Mouse (Mus musculus): Measurements from ENCODE around the gene Gm10985. TPM values are rescaled to one million over a fixed set of nuclear protein-coding genes. Genes with fewer than 3 reads are reported as not detected.

The Gm10985 gene
- total RNA-seq (2015; ENCODE audit: low replicate concordance) (not detected in 2 replicates), total RNA-seq (2017; ENCODE audit: low replicate concordance) (not detected in 2 replicates)

DNA sequence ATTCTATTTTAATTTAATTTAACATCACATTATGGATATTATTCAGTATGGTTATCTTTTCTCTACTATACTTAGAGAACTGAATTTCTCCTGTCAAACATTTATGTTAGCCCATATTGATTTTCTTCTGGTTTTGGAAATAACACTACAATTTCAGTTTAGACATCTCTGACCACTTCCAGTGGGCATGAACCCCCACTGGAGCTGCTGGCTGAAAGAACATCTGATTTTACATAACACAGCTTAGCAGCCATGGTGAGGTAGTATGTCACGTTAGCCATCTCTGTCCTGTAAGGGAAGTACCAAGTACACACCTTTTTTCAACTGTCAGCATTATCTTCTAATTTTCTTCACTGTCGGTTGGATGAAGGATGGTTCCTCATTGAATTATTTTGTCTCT is at the start of gene Gm10985:
Gm10985 (plus strand) TSS at position 301 of the 400 bp plus-strand sequence.
- ATAC-seq (replicated peaks; ENCODE audit: low FRiP score, poor library complexity, severe bottlenecking) = no peak

DNA sequence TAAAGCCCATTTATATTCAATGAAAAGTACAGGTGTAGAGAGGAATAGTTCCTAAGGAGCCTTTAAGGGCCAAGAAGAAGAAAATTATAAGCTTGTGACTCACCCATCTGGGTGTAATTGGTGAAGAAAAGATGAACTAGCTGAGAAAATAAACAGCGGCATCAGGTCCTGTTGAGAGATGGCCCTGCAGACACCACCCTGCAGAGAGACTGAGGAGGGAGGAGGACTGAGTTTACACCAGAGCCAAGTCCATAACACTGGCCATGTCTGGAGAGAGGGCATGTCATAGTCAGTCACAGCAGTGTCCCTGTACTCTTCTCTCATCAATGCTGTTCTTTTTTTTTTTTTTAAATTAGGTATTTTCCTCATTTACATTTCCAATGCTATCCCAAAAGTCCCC is 48.0 kb upstream of the Gm10985 start:
- ATAC-seq (replicated peaks; ENCODE audit: low FRiP score, poor library complexity, severe bottlenecking) = no peak

DNA sequence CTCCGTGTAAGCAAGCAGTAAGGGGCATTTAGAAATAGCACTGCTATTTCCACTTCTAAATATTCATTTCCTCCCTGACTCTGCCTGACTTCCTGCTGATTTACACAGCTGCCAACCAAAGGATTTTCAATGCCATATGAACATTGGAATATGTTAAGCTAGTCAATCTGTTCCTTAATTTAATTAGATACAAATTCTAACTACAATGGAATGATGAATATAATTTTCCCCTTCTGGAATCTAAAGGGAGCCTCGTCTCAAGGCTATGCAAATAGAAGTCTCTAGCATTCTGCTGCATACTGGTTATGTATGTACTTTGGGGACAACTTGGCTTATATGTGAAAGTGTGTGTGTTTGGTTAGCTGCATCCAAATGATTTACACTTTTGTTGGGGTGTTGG is 45.2 kb upstream of the Gm10985 start:
- no peak for ATAC-seq (replicated peaks; ENCODE audit: low FRiP score, poor library complexity, severe bottlenecking)

DNA sequence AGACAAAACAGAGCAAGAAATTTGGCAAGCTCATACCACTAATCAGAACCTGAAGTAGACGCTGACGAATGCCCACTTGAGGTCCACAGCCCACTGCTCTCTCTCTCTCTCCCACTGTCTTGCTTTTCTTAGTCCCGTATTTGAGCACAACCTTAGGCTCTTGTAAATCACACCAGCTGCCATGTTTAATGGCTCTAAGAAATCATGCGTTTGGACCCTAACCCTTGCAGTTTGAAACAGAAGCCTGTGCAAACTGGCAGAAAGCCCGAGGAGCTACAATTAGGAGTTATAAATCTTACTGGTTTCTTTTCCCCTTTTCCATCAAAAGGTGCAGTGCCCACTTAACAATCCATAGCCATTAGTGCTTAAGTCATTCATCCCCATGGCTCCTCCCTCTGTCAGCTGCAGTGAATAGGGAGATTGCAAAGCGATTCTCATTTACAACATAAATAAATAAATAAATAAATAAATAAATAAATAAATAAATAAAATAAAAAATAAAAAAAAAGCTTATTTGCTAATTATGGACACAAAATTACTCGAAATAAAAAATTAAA is 31.4 kb upstream of the Gm10985 start:
- no peak for ATAC-seq (replicated peaks; ENCODE audit: low FRiP score, poor library complexity, severe bottlenecking)

DNA sequence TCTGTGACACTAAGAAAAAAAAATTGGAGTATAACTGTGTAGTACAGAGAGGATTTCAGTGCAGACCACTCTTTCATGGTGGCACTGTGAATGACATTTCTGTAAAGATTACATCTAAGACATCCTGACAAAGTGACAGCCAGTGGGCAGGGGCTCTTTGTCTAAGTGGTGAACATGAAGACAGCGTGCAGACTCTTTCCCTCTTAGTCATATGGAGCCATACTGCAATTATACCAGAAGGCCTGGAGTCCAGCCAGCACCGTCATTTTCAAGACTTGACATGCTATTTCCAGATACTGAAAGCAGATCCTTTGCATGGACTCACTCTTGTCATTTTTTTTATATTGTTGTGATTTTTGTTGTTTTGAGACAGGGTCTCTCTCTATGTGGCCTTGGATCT is 10.6 kb upstream of the Gm10985 start:
- no peak for ATAC-seq (replicated peaks; ENCODE audit: low FRiP score, poor library complexity, severe bottlenecking)

DNA sequence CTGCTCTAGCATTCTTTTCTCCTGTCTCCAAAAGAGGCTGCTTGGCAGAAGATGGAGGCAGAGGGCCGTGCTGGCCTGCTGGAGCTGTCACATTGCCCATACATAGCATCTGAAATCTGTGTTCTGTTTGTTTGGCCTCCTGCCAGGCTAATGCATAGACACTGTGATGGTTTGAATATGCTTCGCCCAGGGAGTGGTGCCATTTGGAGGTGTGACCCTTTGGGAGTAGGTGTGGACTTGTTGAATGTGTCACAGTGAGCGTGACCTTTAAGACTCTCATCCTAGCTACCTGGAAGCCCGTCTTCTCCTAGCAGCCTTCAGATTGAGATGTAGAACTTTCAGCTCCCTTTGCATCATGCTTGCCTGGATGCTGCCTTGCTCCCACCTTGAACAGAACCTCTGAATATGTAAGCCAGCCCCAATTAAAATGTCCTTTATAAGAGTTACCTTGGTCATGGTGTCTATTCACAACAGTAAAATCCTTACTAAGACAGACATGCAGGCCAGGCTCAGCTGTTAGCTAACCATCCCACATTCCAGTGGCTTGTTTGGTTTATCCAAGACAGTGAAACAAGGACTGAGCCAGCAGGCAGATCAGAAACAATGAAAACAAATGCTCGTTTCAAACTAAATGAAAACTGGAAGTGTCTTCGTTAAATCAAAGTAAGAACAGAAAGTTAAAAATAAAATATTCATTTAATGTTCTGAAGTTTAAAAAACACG is 1.5 kb downstream of the Gm10985 start:
- ATAC-seq (replicated peaks; ENCODE audit: low FRiP score, poor library complexity, severe bottlenecking) = no peak

DNA sequence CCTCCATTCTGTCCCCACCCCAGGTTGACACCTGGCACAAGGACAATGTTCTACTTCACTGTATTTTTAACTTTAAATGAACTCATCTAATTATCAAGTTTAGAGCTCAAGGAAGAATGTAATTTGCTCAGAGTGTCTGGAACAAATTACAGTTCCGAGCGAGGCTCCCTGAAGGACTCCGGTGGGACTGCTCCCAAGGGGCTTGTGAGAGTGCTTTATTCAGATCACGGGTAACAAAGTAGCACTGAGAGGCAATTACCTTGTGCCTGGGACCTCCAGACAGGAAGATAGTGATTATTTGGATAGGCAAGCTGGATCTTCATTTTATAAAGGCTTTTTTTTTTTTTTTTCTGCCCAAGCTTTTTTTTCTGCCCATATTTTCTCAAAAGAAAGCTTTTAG is 2.8 kb downstream of the Gm10985 start:
- no peak for ATAC-seq (replicated peaks; ENCODE audit: low FRiP score, poor library complexity, severe bottlenecking)

DNA sequence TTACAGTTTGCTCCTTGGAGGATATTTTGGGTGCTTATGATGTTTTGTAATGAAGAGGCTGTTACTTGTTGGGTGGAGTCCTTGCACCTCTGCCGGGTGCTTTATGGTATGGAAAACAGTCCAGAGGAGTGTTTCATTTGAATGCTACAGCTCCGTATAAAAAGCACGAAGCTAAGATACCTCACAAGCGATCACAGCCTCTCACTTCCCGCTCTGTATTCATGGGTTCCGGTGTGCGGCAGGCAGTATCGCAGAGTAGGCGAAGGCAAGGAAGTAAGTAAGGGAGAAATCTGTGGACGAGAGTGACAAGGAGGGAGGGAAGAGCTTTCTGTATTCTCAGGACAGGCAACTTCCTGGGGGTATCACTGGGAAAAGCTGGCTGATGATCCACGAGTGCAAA is 3.4 kb downstream of the Gm10985 start:
- no peak for ATAC-seq (replicated peaks; ENCODE audit: low FRiP score, poor library complexity, severe bottlenecking)

DNA sequence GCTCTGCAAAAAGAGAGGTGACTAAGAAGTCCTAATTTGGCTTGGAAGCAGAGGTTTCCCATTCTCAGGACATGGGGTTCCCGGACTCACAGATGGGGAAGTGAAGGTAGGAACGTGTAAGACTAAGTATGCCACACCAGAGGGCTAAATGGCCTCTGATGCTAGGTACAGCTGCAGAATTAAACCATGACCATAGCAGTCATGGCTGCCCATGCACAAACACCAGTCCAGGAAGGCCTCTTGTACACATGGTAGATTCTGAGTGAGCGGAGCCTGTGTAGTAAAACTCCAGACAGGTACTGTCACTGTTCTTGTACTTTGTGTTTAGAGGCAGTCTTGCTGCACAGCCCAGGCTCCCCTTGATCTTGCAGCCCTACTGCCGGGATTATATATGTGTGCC is 9.4 kb downstream of the Gm10985 start:
- ATAC-seq (replicated peaks; ENCODE audit: low FRiP score, poor library complexity, severe bottlenecking) = no peak

DNA sequence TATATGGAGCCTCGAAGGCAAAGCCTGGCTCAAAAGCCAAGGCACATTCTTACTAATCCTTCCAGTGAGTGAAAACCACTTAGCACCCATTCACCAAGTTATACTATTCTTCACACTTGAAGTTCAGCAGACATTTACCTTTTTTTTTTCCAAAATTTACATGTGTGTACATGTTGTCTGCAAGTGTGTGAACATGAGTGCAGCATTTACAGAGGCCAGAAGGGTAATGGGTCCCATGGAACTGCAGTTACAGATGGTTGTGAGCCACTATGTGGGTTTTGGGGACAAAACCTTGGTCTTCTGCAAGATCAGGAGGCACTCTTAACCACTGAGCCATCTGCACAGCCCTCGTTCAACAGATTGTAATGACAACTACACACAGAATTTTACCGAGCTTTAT is 9.9 kb downstream of the Gm10985 start:
- ATAC-seq (replicated peaks; ENCODE audit: low FRiP score, poor library complexity, severe bottlenecking) = no peak

DNA sequence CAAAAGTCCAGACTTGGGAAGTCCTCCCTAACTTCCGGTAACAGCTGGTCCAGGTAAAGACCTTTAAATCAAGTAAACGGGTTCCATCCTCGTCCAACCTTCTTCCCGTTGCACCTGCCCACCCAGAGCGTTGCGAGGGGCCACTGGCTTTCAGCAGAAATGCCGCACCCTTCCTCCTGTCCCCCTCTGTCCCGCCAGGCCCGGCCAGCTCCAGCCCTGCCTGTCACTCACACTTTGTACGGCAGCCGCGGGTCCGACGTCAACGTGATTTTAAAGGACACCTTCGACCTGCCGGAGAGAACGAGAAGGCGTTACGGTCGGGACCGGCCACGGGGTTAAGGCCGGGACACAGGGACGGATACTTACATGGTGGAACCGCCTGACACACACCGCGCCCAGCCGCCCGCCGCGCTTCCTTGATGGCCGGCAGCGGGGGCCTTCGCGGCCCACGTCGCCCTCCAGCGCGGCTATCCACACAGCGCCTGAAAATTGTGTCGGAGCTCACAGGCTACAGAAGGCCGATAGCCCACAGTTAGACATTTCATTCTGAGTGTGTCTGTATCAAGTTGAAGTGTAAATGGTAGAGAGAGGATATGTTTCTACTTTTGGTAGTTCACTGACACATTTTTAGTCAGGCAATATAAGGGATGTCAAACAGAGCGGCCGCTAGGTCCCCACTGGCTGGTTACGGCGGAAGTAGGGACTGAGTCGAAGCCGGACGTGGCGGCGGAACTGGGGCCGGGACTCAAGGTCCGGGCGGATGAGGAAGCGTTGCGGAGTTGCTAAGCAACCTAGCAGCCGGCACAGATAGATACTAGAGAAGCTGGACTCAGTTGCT is 18.7 kb downstream of the Gm10985 start, which contains the start of gene Ufm1:
Ufm1 (minus strand) TSS at position 448 of the 838 bp plus-strand sequence.
- peak; percentile 98 for ATAC-seq (replicated peaks; ENCODE audit: low FRiP score, poor library complexity, severe bottlenecking)

DNA sequence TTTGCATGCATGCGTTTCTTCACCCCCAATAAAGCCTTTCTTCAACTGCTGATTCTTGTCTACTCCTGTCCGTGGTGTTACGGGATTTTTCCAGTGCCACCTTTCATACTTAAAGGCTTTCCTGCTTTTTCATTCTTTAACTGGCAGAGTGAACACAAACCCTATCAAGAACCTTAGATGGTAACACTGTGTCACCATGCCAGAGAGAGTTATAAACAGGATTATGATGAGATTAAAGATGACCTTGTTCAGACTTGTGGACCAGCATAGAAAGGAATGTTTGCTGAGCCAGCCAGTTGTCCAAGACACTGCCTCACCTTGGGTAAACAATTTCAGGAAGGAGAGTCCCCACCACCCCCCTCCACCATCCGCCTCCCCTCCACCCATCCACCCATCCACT is 23.3 kb downstream of the Gm10985 start:
- ATAC-seq (replicated peaks; ENCODE audit: low FRiP score, poor library complexity, severe bottlenecking) = no peak

DNA sequence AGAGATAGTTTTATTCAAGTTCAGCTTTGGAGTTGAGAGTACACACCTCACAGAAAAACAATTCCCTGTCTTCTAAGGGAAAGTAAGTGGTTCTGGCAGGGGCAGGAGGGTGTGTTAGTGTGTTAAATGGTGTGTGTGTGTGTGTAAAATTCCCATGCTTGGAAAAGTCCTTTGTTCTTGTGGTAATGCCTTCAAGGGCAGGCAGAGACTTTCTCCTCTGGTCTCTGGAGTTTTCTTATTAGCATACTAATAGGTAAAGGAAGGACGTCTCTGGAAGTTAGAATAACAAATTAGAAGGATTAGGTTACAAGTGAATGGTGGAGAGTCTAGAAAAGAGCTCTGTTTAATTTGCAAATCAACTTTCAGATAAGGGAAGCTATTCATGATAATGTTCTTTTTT is 24.4 kb downstream of the Gm10985 start:
- ATAC-seq (replicated peaks; ENCODE audit: low FRiP score, poor library complexity, severe bottlenecking) = no peak

DNA sequence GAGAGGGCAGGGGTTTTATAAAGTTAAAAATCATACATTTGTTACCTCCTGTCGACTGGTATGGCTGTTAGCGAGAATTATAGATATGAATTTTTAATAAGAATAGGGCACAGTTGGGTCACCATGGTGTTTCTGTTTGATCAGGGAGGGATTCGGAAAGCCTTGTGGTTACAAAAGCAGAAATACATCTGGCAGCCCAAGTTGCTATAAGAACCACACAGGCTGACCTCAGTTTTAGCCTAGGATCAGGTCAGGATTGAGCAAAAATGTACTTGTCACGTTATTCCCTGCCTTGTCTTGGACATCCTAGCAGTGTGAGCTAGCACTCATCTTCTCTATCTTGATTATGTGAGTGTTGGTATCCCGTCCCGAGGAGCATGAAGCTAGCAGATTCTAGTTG is 25.6 kb downstream of the Gm10985 start:
- ATAC-seq (replicated peaks; ENCODE audit: low FRiP score, poor library complexity, severe bottlenecking) = no peak

DNA sequence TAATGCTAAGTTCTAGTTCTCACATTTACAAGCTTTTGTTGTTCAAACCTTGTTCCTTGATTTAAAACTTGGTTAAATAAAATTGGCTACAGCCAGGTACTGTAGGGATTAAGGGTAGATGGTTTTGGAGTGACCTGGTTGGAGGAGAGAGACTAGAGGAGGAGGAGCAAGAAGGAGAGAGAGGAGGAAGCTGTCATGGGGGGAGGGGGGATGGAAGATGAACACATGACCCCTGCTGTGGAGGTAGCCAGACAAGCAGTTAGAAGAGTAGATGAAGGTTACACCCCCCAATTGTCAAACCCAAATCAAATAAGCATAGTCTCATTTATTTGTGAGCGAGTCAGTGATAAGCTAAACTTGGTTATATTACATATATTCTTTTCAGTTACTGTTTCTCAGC is 26.7 kb downstream of the Gm10985 start:
- no peak for ATAC-seq (replicated peaks; ENCODE audit: low FRiP score, poor library complexity, severe bottlenecking)

DNA sequence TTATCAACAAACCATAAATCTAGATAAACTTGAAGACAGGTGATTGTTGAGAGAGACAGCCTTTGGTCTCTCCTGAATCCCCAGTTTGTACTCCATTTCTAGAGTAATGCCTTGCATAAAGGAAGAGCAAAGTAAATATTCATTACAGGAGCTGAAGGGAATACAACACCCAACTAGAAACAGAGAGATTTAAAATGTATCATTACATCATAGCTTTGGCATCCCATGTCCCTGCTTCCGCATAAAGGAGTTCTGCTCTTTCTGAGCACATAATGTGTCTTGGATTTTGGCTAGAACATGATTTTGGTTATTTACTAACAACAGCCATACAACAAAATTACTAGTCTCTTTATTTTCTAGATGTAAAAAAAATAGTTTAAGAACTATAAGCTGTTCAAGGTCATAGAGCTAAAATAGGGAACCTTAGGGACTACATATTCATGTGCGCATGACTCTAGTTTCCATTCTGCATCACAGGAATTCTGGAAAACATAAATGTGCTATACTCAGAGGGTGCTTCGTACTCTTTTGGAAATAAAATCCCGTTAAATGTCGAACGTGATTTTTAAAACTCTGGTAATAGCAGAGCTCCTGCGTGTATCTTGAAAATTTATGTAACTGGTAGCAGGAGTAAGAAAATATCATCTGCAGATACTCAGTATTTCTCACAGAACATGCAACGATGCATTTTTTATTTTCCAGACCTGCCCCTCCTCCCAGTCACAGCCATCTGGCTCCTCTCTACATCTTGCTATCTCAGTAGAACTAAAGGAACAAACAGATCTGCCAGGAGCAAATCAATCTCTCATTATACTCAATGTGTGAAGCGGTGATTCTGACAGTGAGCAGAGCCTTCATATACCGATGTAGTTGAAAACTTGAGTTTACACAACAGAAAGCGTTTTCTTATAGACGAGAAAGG is 46.0 kb downstream of the Gm10985 start:
- ATAC-seq (replicated peaks; ENCODE audit: low FRiP score, poor library complexity, severe bottlenecking) = no peak
